Mouse (Mus musculus): ENCODE data around the gene Cc2d2b.

Cc2d2b gene

GRCm38 (mm10) chr19:40831416-40832201 lies 83.1 kb downstream of the Cc2d2b start:
- no peak for DNase-seq (ENCODE audit: low read depth, low spot score)

DNA sequence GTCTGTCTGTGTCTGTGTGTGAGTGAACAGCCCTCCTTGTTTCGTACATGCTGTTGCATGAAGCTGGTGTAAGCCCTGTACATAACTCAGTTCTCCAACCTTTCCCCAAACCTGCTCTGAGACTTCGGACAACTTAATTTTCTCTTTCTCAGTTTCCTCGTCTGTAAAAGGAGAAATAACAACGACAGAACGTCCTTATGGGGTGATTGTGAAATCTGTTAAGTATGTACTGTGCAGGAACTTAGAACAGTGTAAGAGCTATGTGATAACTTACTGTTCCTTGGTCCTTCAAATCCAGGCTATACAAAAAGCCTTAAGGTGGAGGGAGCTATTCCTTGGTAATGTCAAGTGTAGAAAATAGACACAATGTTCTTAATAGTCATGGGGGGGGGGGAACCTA lies 83.8 kb downstream of the Cc2d2b start:
- DNase-seq (ENCODE audit: low read depth, low spot score) = no peak

DNA sequence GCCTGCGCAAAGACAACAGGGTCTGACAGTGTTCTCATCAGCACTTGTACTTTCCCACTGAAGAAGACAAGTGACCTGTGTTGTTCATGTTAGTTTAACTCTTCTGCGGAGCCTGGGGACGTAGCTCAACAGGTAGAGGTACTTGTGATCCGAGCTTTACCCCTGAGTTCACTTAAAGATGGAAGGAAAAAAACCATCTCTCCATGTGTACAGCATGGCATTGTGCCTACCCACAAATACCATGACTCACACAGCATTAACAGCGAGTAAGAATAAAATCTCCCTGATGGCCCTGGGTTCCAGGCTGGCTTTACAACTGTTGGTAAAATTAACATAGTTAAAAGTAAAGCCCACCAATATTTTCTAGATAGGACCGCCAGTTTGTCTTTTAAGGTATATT lies 85.9 kb downstream of the Cc2d2b start:
- no peak for DNase-seq (ENCODE audit: low read depth, low spot score)

GRCm38 (mm10) chr19:40838205-40838604 lies 89.7 kb downstream of the Cc2d2b start:
- no peak for DNase-seq (ENCODE audit: low read depth, low spot score)

- no peak for DNase-seq (ENCODE audit: low read depth, low spot score)
Observed at GRCm38 (mm10) chr19:40840303-40840702, 91.8 kb downstream of the Cc2d2b start.

DNA sequence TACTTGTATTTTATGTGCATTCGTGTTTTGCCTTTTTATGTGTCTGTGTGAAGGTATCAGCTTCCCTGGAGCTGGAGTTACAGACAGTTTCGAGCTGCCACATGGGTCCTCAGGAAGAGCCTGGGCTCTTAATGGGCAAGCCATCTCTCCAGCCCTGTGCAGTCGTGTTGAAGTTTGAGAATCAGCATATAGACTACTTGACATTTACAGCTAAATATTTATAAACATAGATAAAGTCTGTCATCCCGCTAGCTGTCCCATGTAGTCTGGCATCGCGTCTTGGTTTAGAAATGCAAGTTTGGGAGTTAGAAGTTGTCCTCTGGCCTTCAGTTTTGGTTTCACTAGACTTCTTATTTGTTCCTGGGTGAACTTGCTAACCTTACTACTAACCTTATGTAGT lies 92.5 kb downstream of the Cc2d2b start:
- no peak for DNase-seq (ENCODE audit: low read depth, low spot score)

- DNase-seq (ENCODE audit: low read depth, low spot score) = no peak
Observed at GRCm38 (mm10) chr19:40841593-40841992, 93.0 kb downstream of the Cc2d2b start.

- DNase-seq (ENCODE audit: low read depth, low spot score) = no peak
Observed at GRCm38 (mm10) chr19:40844731-40845130, 96.2 kb downstream of the Cc2d2b start.

DNA sequence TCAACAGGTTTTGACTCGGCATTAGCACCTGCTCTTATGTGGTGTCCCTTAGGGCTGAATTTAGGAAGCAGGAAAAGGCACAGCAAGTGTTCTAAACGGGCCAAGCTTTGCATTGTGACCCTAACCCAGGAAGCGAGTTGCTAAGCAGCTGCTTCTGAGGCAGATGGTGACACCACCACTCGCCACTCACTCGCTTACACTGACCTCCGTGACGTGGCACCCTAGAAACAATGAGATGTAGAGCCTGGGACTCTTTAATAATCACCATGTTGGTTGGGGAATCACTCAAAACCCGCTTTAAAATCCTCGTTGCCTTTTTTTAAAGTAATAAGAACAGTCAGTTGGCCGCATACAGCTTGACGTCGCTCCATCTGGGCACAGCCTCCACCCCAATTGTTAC lies 100.8 kb downstream of the Cc2d2b start:
- DNase-seq (ENCODE audit: low read depth, low spot score) = no peak

DNA sequence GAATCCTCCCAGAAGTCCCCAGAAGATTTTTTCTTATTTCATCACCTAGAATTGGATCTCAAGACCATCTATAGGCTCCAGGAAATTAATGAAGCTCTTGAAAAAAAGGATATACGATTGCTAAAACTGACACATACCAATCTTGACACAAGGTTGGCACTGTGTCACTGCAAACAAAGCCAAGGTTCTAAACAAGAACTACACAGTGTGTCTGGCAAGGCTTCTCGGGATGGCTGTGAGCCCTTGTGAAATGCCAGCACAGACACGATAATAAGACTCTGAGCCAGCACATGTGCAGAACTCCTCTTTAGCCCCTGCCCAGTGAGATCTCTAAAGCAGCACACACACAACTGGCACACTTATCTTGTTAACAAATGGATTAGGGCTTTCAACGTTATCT lies 111.0 kb downstream of the Cc2d2b start:
- DNase-seq (ENCODE audit: low read depth, low spot score) = no peak

DNA sequence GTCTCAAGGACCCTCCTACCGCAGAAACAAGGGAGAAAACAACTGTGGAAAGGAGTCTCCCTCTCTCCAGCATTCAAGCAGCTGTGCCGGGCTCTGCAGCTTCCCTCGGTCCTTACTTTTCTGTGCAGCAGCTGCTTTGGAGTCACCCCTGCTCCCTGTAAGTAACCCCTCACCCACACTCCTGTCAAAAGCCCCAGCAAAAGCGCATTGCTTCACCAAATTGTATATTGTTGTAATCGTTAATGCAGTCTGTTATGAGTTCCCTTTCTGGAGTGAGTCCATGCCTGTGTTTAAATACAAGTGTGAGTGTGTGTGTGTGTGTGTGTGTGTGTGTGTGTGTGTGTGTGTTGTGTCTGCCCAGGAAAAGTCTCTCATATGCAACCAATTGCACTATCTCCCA lies 119.7 kb downstream of the Cc2d2b start:
- DNase-seq (ENCODE audit: low read depth, low spot score) = no peak

GRCm38 (mm10) chr19:40869425-40870105 lies 121.0 kb downstream of the Cc2d2b start:
- no peak for DNase-seq (ENCODE audit: low read depth, low spot score)

- peak; percentile 57 for DNase-seq (ENCODE audit: low read depth, low spot score)
Observed at GRCm38 (mm10) chr19:40872955-40873665, 124.6 kb downstream of the Cc2d2b start.
